ENCODE assay signal across 12 mouse cellular contexts in the genomic region with DNA sequence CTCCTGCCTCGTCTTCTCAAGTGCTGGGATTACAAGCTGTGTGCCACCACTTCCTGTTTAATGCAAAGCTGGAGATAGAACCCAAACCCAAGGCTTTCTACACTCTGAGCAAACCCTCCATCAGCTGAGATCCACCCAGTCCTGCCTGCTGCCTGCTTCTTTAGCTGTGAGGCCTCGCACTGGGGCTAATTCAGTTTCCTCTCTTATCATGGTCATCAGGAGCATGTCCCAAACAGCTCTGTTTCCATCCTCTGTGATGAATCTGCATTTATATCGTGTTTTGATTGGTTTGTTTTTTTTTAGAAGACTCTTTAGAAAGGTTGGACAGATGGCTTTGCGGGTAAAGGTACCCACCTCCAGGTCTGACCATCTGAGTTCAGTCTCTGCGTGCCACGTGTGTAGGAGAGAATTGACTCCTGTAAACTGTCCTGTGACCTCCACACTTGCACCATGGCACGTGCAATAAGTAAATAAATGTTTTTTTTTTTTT. TPM values are rescaled to one million over a fixed set of nuclear protein-coding genes. Genes with fewer than 3 reads are reported as not detected.
DNase-seq lines count a peak whose midpoint lies in the region; ATAC-seq lines count a peak whose summit lies in the region.
"Had no signal": no experiment of that assay in that cellular context is flagged by ENCODE, and none has a peak within 500 bp of the region (broad histone marks: within the 10 kb centered on the region; RNA-seq: fewer than 3 reads in every experiment).

No protein-coding gene starts in this region.

- no peaks in the 10 kb centered on the region for H3K9me3 ChIP-seq in hindbrain, embryonic 10.5 days
- H3K9me3 ChIP-seq in hindbrain, embryonic 16.5 days (ENCODE audit: control insufficient read depth, low read length) = no peaks in the 10 kb centered on the region
- H3K9me3 ChIP-seq: embryonic facial prominence, embryonic 15.5 days had no signal

- H3K36me3 ChIP-seq in hindbrain, embryonic 10.5 days = no peaks in the 10 kb centered on the region
- no peaks in the 10 kb centered on the region for H3K36me3 ChIP-seq in hindbrain, embryonic 16.5 days (ENCODE audit: control insufficient read depth, insufficient read depth, low read length)
- H3K36me3 ChIP-seq: embryonic facial prominence, embryonic 15.5 days had no signal

- no peak overlapping the region for H3K4me3 ChIP-seq in hindbrain, embryonic 10.5 days
- H3K4me3 ChIP-seq in hindbrain, embryonic 16.5 days (ENCODE audit: low read length) = no peak overlapping the region
- H3K4me3 ChIP-seq: embryonic facial prominence, embryonic 15.5 days; layer of hippocampus, adult 2 months had no signal

- H3K4me2 ChIP-seq in hindbrain, embryonic 16.5 days (ENCODE audit: low read length) = no peak overlapping the region
- H3K4me2 ChIP-seq: embryonic facial prominence, embryonic 15.5 days had no signal

- ATAC-seq in hindbrain, embryonic 16.5 days = no peak
- ATAC-seq in erythroid progenitor cell, adult 5-6 weeks (replicated peaks; ENCODE audit: low FRiP score, poor library complexity, severe bottlenecking) = no peak

- peak overlapping the region; percentile 40; the same call in 1 of the 2 replicates for H3K27ac ChIP-seq in hindbrain, embryonic 10.5 days
- H3K27ac ChIP-seq in hindbrain, embryonic 16.5 days (ENCODE audit: low read depth, low read length) = no peak overlapping the region
- H3K27ac ChIP-seq: embryonic facial prominence, embryonic 15.5 days; layer of hippocampus, adult 2 months had no signal

- no peaks in the 10 kb centered on the region; the same call in 1 of the 2 replicates for H3K27me3 ChIP-seq in hindbrain, embryonic 10.5 days (ENCODE audit: insufficient read depth, poor library complexity, severe bottlenecking)
- no peaks in the 10 kb centered on the region for H3K27me3 ChIP-seq in hindbrain, embryonic 16.5 days (replicated peaks; ENCODE audit: control insufficient read depth, insufficient read depth, low read length)
- H3K27me3 ChIP-seq: embryonic facial prominence, embryonic 15.5 days had no signal

- DNase-seq in hindbrain, embryonic 10.5 days (ENCODE audit: low spot score) = no peak
- peak; percentile 33 for DNase-seq in thymus, postnatal 25 days
- no peak for DNase-seq in thymus, adult 18-20 months
- peak; percentile 62 for DNase-seq in liver
- DNase-seq in urinary bladder, postnatal 36 days (ENCODE audit: low spot score in 2 of 2) = no peak
- DNase-seq in spleen, adult 12 weeks (ENCODE audit: low spot score) = no peak
- DNase-seq: gastrocnemius, postnatal 14 days; lung, postnatal 14 days had no signal

- H3K4me1 ChIP-seq in hindbrain, embryonic 10.5 days (replicated peaks) = peaks cover 42% of the 10 kb centered on the region
- peaks cover 7% of the 10 kb centered on the region; the same call in 1 of the 2 replicates for H3K4me1 ChIP-seq in hindbrain, embryonic 16.5 days (ENCODE audit: control insufficient read depth, insufficient read depth, low read depth, low read length)

- WGBS in hindbrain, embryonic 10.5 days = 72% methylated on average over 7 of the region's 7 CpGs
- 75% methylated on average over 7 of the region's 7 CpGs for WGBS in hindbrain, embryonic 16.5 days

- no peak overlapping the region for H3K9ac ChIP-seq in hindbrain, embryonic 16.5 days (ENCODE audit: low read depth, low read length)
- H3K9ac ChIP-seq: embryonic facial prominence, embryonic 15.5 days had no signal

RNA-seq across cellular contexts. Expression of a gene that starts 27.8 kb away (rescaled TPM):
- 3.0 TPM in 2 replicates for polyA plus RNA-seq in hindbrain, embryonic 10.5 days (2016; fragmentation: Nextera tagmentation; extraction: Ambion mirVana)
- polyA plus RNA-seq in hindbrain, embryonic 16.5 days (2015; fragmentation: Nextera tagmentation; extraction: Ambion mirVana) = 0.92 and 1.0 TPM in 2 replicates
- 19.7 and 20.9 TPM in 2 replicates for total RNA-seq in erythroid progenitor cell, adult 5-6 weeks (2015; ENCODE audit: low replicate concordance)
- 25.7 and 33.9 TPM in 2 replicates for total RNA-seq in erythroid progenitor cell, adult 5-6 weeks (2017; ENCODE audit: low replicate concordance)

Comparison
In these comparisons a context has a peak if more than half of its experiments do, and no peak if none do; other contexts are left out.
1. DNase-seq: peak in thymus, postnatal 25 days (single experiment) and liver (single experiment); none in hindbrain, embryonic 10.5 days (single experiment), thymus, adult 18-20 months (0 of 2), urinary bladder, postnatal 36 days (0 of 2) and spleen, adult 12 weeks (single experiment).